Mouse (Mus musculus) bone marrow, adult 2 months (tissue): ENCODE results near the gene Mpg.

Source experiments
- CTCF ChIP-seq: fragments of 200-500 bp; IDR thresholded peaks from 2 replicates; pipeline ENCODE4 v1.5.1; 2011; ENCODE audit warnings: low read length, control low read depth; ENCODE audit not compliant: control insufficient read depth, insufficient read depth
- POLR2A ChIP-seq: fragments of 200-500 bp; IDR thresholded peaks from 2 replicates; pipeline ENCODE4 v1.6.1; 2011; ENCODE audit warnings: low read depth, mild to moderate bottlenecking, control low read depth, low read length, borderline replicate concordance; ENCODE audit not compliant: control insufficient read depth

GRCm38 (mm10) chr11:32236712-32237410 is 10.6 kb downstream of the Mpg start:
- TF ChIP-seq CTCF (peak; percentile 56; the same call in 1 of the 2 replicates), POLR2A (no peak)
